Mouse (Mus musculus) CH12.LX (cell line): ENCODE measurements around the gene Becn1. TPM values are rescaled to one million over a fixed set of nuclear protein-coding genes. Genes with fewer than 3 reads are reported as not detected.

Experiments used
- DNase-seq: peaks from one replicate; pipeline ENCODE4 v3.0.0-alpha.2; 2013; ENCODE audit errors: extremely low read depth
- H3K27ac ChIP-seq: 2 replicates; pipeline ENCODE4 v1.5.1; 2012; ENCODE audit warnings: low read depth, mild to moderate bottlenecking, control low read depth, moderate library complexity; ENCODE audit not compliant: insufficient read depth
- H3K27me3 ChIP-seq: replicated peaks from 2 replicates; pipeline ENCODE3; 2012; ENCODE audit warnings: inconsistent platforms
- H3K36me3 ChIP-seq, 2 experiments: replicated peaks in 1 of 2; 2 replicates each; pipeline versions ENCODE3 to v1.6.1; 2012; ENCODE audit warnings: inconsistent platforms in 1 of 2, low read length in 1 of 2, mild to moderate bottlenecking in 1 of 2, mixed read lengths in 1 of 2, moderate library complexity in 1 of 2; ENCODE audit not compliant: control insufficient read depth in 1 of 2, insufficient read depth in 1 of 2
- H3K4me1 ChIP-seq, 2 experiments: 2 replicates each; pipeline ENCODE4 v1.6.1; 2012; ENCODE audit warnings: inconsistent platforms in 1 of 2, moderate library complexity in 1 of 2; ENCODE audit not compliant: insufficient read depth in 2 of 2, control insufficient read depth in 1 of 2
- H3K4me2 ChIP-seq: 2 replicates; pipeline ENCODE4 v1.6.1; 2012; ENCODE audit warnings: low read depth, mild to moderate bottlenecking, control low read depth; ENCODE audit not compliant: poor library complexity, insufficient read depth, severe bottlenecking
- H3K4me3 ChIP-seq, 3 experiments: fragments of 150-350 bp in 1 of 3; sonication (generic) in 1 of 3; replicated peaks in 1 of 3; 2 replicates each; pipeline versions ENCODE3 to v1.5.1; 2011 to 2012; ENCODE audit warnings: low read depth in 2 of 3, low read length in 2 of 3, mild to moderate bottlenecking in 2 of 3, moderate library complexity in 2 of 3, control low read depth in 1 of 3, improper control_type of control experiment in 1 of 3, inconsistent platforms in 1 of 3, mixed read lengths in 1 of 3; ENCODE audit not compliant: poor library complexity in 1 of 3
- H3K79me2 ChIP-seq: replicated peaks from 2 replicates; pipeline ENCODE4 v1.6.1; 2012; ENCODE audit warnings: mild to moderate bottlenecking, moderate library complexity; ENCODE audit not compliant: control insufficient read depth, poor library complexity, insufficient read depth, severe bottlenecking; ENCODE audit errors: extremely low read depth
- H3K9ac ChIP-seq: 2 replicates; pipeline ENCODE4 v1.6.1; 2012; ENCODE audit warnings: low read depth, mild to moderate bottlenecking, control low read depth, moderate library complexity; ENCODE audit not compliant: insufficient read depth
- H3K9me3 ChIP-seq: replicated peaks from 2 replicates; pipeline ENCODE3; 2012; ENCODE audit warnings: low read length, inconsistent platforms, mixed read lengths
- BHLHE40 ChIP-seq: IDR thresholded peaks from 2 replicates; pipeline ENCODE4 v1.6.1; 2011; ENCODE audit warnings: mild to moderate bottlenecking, low read depth, low read length, improper control_type of control experiment
- CHD1 ChIP-seq: IDR thresholded peaks from 2 replicates; pipeline ENCODE4 v1.6.1; 2012; ENCODE audit warnings: low read depth, low read length, improper control_type of control experiment, inconsistent platforms
- CHD2 ChIP-seq: IDR thresholded peaks from 2 replicates; pipeline ENCODE4 v1.6.1; 2011; ENCODE audit warnings: low read length, improper control_type of control experiment
- CTCF ChIP-seq, 2 experiments: IDR thresholded peaks in 1 of 2; conservative IDR thresholded peaks in 1 of 2; 2 replicates each; pipeline ENCODE4 v1.5.1; 2011 to 2012; ENCODE audit warnings: low read depth in 2 of 2, low read length in 2 of 2, improper control_type of control experiment in 1 of 2, inconsistent platforms in 1 of 2, mild to moderate bottlenecking in 1 of 2, moderate library complexity in 1 of 2
- E2F4 ChIP-seq: IDR thresholded peaks from 2 replicates; pipeline ENCODE4 v1.6.1; 2011; ENCODE audit warnings: low read depth, low read length, improper control_type of control experiment; ENCODE audit not compliant: insufficient replicate concordance
- ELF1 ChIP-seq: IDR thresholded peaks from 2 replicates; pipeline ENCODE4 v1.6.1; 2014; ENCODE audit warnings: low read depth, mild to moderate bottlenecking, inconsistent platforms, low read length, improper control_type of control experiment
- EP300 ChIP-seq: IDR thresholded peaks from 2 replicates; pipeline ENCODE4 v1.6.1; 2011; ENCODE audit warnings: low read length, improper control_type of control experiment
- HCFC1 ChIP-seq: IDR thresholded peaks from 2 replicates; pipeline ENCODE4 v1.6.1; 2012; ENCODE audit warnings: low read depth, mild to moderate bottlenecking, inconsistent platforms, low read length, improper control_type of control experiment
- IRF4 ChIP-seq: IDR thresholded peaks from 2 replicates; pipeline ENCODE4 v1.6.1; 2014; ENCODE audit warnings: low read depth, mild to moderate bottlenecking, inconsistent platforms, low read length, improper control_type of control experiment
- MAX ChIP-seq: IDR thresholded peaks from 2 replicates; pipeline ENCODE4 v1.6.1; 2011; ENCODE audit warnings: low read length, improper control_type of control experiment
- MXI1 ChIP-seq: IDR thresholded peaks from 2 replicates; pipeline ENCODE4 v1.6.1; 2011; ENCODE audit warnings: mild to moderate bottlenecking, low read depth, low read length, improper control_type of control experiment
- NELFE ChIP-seq: IDR thresholded peaks from 2 replicates; pipeline ENCODE4 v1.6.1; 2011; ENCODE audit warnings: low read depth, low read length, improper control_type of control experiment
- NRF1 ChIP-seq: IDR thresholded peaks from 2 replicates; pipeline ENCODE4 v1.6.1; 2014; ENCODE audit warnings: low read depth, mild to moderate bottlenecking, inconsistent platforms, low read length, improper control_type of control experiment, moderate library complexity
- RCOR1 ChIP-seq: conservative IDR thresholded peaks from 2 replicates; pipeline ENCODE4 v1.6.1; 2012; ENCODE audit warnings: low read depth, mild to moderate bottlenecking, inconsistent platforms, low read length, improper control_type of control experiment
- SIN3A ChIP-seq: IDR thresholded peaks from 2 replicates; pipeline ENCODE4 v1.6.1; 2012; ENCODE audit warnings: low read length, improper control_type of control experiment, inconsistent platforms
- TBP ChIP-seq: conservative IDR thresholded peaks from 2 replicates; pipeline ENCODE4 v1.6.1; 2011; ENCODE audit warnings: low read depth, low read length, improper control_type of control experiment
- ZKSCAN1 ChIP-seq: IDR thresholded peaks from 2 replicates; pipeline ENCODE4 v1.6.1; 2012; ENCODE audit warnings: low read depth, inconsistent platforms, low read length, improper control_type of control experiment, borderline replicate concordance
- ZNF384 ChIP-seq: IDR thresholded peaks from 2 replicates; pipeline ENCODE4 v1.6.1; 2012; ENCODE audit warnings: low read depth, low read length, improper control_type of control experiment, inconsistent platforms
- dilution Hi-C: fragments of 300-500 bp; cut with MboI; formaldehyde crosslinking; loops from 2 replicates; pipeline ENCODE4 v1.14.3; 2020; ENCODE audit warnings: low sequenced_read_pairs; ENCODE audit not compliant: extremely low pct_unique_long_range_greater_than_20kb, extremely low pct_ligation_motif_present
- in situ Hi-C: fragments of 300-500 bp; cut with MboI; formaldehyde crosslinking; loops from 3 replicates; pipeline ENCODE4 v1.14.3; 2019; ENCODE audit warnings: low sequenced_read_pairs, low pct_ligation_motif_present, low pct_unique_long_range_greater_than_20kb, mixed read lengths
- polyA plus RNA-seq: library from polyadenylated mRNA; unstranded; fragments of >175 nt; gene quantifications from 2 replicates; pipeline ENCODE4 v1.2.1, GENCODE M21; 2012; ENCODE audit warnings: low read depth; ENCODE audit not compliant: insufficient read length
- total RNA-seq, 2 experiments: library from RNA; depleted of rRNA; stranded (reverse); fragments of 300-350 nt in 1 of 2; fragments of >200 nt in 1 of 2; gene quantifications; 2 replicates each; pipeline ENCODE4 v1.2.3; 2012 to 2014

Gene Becn1
- total and polyA plus RNA-seq, 3 experiments = 177 to 280 (median 224) TPM

DNA sequence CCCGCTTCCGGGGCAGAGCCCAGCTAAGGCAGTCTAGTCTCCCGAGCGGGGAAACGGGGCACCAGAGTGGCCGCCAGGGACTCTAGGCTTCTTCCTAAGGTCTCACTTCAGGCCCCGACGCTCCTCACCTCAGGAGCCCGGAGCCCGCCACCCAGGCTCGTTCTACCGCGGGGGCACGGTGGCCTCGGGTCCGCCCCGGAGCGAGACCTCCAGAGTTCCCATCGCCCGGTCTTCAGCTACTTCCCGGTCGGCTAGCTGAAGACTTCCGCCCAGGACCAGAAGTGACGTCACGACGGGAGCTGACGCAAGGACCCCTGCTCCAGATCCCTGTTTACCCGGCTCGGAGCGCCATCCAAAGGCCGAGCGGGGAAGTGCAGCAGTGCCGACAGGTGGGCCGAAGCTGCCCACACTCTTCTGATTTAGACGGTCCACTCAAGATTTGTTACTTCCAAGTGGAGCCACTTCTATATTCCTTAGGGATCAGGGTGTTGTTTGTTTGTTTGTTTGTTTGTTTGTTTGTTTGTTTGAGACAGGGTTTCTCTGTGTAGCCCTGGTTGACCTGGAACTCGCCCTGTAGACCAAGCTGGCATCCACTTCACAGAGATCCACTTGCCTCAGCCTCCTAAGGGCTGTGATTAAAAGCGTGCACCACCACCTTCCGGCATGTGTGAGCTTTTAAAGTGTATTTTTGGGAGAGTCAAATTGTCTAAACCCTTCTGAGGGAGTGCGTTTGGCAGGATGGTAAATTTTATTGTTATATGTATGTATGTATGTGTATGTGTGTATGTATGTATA is at the start of gene Becn1 (continued):
- TF ChIP-seq EP300 = no peak
- TF ChIP-seq, all 38 proteins: peak for 22

DNA sequence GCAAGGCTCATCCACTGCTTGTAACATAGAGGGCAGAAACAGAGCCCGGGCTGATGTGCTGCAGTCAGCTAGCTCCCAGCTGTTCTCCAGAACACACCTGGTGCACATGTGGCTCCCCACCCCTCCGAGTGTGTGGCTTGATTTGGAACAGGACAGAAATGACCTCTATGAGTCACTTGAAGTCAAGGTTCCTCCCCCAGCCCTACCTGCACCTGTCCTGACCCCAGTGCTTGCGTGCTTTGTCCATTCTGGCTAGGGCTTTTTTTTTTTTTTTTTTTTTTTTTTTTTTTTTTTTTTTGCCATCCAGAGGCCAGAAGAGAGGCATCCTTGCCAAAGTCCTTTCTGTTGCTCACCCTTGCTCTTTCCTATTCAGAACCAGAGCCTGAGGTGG is 49.6 kb upstream of the Becn1 start:
- Histone ChIP-seq H3K27ac (no peak overlapping the region), H3K4me1 (peaks cover 5 to 8% of the 10 kb centered on the region in 2 experiments; a peak in 3 of 4 replicates), H3K36me3 (no peaks in the 10 kb centered on the region), H3K9ac (no peak overlapping the region), H3K27me3 (peaks cover 8% of the 10 kb centered on the region)
- in situ Hi-C loops = no loop called here
- no peak for DNase-seq
- dilution Hi-C loops = no loop called here
- peak; percentile 76 for TF ChIP-seq ZNF384
- no peak for TF ChIP-seq CTCF (conservative IDR thresholded peaks at IDR 0.05 in 1 of 2, IDR thresholded peaks at IDR 0.05 in 1 of 2; ENCODE audit: low read depth in 2 of 2, low read length in 2 of 2)
- TF ChIP-seq, all 38 proteins: peak for 1
- H3K4me2 ChIP-seq = no peak overlapping the region
- H3K9me3 ChIP-seq = peaks cover 10% of the 10 kb centered on the region
- H3K4me3 ChIP-seq = no peak overlapping the region
- H3K79me2 ChIP-seq = no peaks in the 10 kb centered on the region

DNA sequence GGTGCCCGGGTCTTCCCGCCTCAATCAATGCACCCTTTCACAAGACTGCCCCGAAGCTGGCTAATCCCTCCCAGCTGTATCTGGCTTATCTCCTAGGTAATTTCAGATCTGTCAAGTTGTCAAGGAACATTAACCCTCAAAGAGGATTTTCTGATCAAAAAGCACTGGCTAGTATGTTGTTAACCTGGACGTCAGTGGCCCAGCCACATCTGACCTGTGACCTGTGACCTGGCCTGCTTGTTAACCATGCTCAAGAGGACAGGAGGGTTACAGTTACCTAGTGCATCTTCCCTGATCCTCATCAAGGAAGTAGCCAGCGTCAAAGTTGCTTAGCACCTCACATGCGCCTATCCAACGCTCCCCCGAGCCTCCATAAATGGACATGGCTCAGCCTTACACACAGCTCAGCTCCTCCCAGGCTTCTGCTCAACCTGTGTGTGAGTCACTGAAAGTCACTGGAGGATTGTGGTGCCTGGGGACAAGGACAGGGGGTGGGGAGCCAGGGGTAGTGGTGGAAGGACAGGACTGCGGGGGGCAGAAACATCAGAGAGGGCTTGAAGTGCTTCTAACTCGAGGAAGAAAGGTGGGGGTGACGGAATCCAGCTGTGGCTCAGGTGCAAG is 49.1 kb upstream of the Becn1 start:
- H3K4me1 ChIP-seq = peaks cover 5 to 8% of the 10 kb centered on the region in 2 experiments; a peak in 3 of 4 replicates
- no peak overlapping the region for H3K4me2 ChIP-seq
- dilution Hi-C loops (no loop called here), in situ Hi-C loops (no loop called here)
- H3K9ac ChIP-seq = no peak overlapping the region
- no peak overlapping the region for H3K4me3 ChIP-seq
- TF ChIP-seq IRF4 = no peak
- TF ChIP-seq ZKSCAN1 = no peak
- no peak for TF ChIP-seq NRF1
- TF ChIP-seq MXI1 = no peak
- TF ChIP-seq TBP = no peak
- TF ChIP-seq CHD2 = no peak
- TF ChIP-seq E2F4 = no peak
- no peak for TF ChIP-seq RCOR1
- no peak for TF ChIP-seq MAX
- no peak for TF ChIP-seq HCFC1
- no peak for TF ChIP-seq CHD1
- TF ChIP-seq ELF1 = no peak
- TF ChIP-seq NELFE = no peak
- TF ChIP-seq BHLHE40 = no peak
- no peak for TF ChIP-seq SIN3A
- peaks cover 8% of the 10 kb centered on the region for H3K27me3 ChIP-seq
- H3K36me3 ChIP-seq = no peaks in the 10 kb centered on the region
- H3K79me2 ChIP-seq = no peaks in the 10 kb centered on the region
- no peak for DNase-seq
- H3K27ac ChIP-seq = no peak overlapping the region
- peaks cover 10% of the 10 kb centered on the region for H3K9me3 ChIP-seq
